Mouse (Mus musculus) bone marrow macrophage, adult 2 months (primary cell): Measurements from ENCODE around the gene Mfsd10.

Source experiments
- CTCF ChIP-seq: IDR thresholded peaks from 2 replicates; pipeline ENCODE4 v1.5.1; 2012; ENCODE audit warnings: low read depth, mild to moderate bottlenecking, low read length, moderate library complexity
- POLR2A ChIP-seq: IDR thresholded peaks from 2 replicates; pipeline ENCODE4 v1.6.1; 2012; ENCODE audit warnings: mild to moderate bottlenecking, low read depth, low read length, borderline replicate concordance

DNA sequence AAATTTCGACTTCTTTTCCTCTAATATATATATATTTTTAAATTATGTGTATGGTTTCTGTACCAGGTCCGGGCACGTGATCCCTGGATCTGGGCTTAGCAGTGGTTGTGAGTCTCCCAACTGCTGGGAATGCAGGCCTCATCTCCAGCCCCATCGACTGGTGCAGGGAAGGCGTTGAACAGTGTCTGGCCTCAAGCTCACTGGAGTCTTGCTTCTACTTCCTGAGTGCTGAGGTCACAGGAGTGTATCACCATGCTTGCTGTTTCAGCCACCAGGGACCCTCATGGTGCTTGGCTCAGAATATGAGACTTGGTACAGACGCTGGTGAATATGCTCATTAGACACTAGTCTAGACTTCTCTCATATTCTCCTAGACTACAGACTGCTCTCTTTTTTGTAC is 44.3 kb downstream of the Mfsd10 start:
- no peak for TF ChIP-seq CTCF
- TF ChIP-seq POLR2A, result no peak
